Mouse (Mus musculus): ENCODE data around the gene Vmn2r29.
A peak's percentile ranks its signal among the peaks of the same experiment; 100 is the strongest.
"Not testable (repeated sequence)": the region's sequence is repeated elsewhere in the genome, so short reads cannot be mapped to it uniquely, and the experiment has no call there.

The Vmn2r29 gene

DNA sequence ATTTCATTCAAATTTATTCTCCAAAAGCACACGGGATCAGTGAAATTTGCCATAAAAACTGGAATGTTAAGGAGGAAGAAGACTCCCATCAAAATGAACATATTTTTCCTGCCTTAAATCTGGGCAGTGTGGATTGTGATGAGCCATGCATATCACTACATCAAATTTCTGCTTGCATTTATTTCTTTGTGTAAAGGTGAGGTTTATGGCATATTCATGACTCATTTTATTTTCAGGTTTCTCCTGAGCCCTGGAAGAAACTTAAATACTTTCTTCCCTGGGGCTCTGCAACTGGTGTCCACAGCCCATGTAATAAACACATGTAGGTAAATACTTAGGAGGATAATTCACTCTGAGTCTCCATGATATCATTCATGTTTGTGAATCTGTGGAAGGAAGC lies at the start of gene Vmn2r29:
TSS of gene Vmn2r29 (minus strand) at position 101 of the 400 bp plus-strand sequence.
- not testable (repeated sequence) for DNase-seq (ENCODE audit: low read depth, low spot score)

DNA sequence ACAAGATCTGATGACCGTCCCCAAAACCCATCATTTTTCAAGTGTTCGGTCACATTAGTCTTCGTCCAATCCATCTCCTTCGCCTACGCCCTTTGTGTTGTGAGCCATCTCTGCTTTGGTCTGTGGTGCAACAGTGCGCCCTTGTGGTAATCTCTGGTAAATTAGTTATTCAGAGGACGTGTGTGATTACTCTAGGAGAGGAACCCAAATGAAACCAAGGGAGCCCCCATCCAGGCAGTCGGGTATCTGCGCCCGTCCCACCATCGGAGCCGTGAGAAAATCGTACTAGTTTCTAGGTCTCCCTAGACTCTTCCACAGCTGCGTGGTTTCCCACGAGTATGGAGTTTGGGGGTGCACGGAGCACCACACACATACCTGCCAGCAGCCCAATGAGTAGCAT lies 48.5 kb upstream of the Vmn2r29 start:
- peak; percentile 66 for DNase-seq (ENCODE audit: low read depth, low spot score)

DNA sequence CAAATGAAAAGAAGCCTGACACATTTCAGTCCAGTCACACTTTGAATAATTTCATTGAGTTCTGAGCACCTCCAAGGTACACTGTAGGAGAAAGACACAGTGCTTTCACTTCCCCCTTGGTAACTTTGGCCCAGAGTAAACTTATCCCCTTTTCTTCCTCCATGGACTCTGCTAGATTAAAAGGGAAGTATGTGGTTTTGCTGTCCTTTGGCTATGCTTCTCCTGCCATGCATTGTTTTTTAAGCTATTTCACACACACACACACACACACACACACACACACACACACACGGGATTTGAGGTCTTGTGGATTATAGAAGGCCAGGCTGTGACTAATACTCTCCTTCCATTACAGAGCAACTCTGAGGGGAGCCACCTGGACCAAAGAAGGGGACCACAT lies 34.3 kb upstream of the Vmn2r29 start:
- DNase-seq (ENCODE audit: low read depth, low spot score) = no peak

DNA sequence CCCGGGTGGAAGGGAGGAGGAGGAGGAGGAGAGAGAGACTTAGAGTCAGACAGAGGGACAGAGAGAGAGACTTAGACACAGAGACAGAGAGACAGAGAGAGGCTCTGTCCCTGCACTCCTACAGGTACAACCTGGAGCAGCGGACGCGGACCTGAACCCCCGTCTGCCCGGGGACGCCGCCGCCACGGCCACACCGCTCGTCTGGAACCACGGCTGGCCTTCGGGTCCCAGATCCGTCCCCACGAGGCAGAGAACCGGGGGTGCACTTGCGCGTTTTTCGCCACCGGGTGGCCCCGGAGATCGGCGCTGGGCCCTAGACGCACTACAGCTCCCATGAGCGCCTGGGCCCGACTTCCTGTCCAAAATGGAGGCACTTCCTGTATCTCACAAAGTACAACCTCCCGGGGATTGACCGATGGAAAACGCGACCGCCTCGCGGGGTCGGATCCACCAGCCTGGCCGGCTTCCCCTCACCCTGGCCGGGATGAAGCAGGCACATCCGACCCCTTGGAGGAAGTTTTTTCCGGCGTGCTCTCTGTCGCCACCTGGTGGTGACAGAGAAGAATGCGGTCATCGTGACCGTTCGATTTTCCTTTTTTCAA lies 30.9 kb upstream of the Vmn2r29 start, which contains the start of gene Gm45844:
TSS of gene Gm45844 (minus strand) at position 324 of the 602 bp plus-strand sequence.
- DNase-seq (ENCODE audit: low read depth, low spot score) = peak; percentile 74

DNA sequence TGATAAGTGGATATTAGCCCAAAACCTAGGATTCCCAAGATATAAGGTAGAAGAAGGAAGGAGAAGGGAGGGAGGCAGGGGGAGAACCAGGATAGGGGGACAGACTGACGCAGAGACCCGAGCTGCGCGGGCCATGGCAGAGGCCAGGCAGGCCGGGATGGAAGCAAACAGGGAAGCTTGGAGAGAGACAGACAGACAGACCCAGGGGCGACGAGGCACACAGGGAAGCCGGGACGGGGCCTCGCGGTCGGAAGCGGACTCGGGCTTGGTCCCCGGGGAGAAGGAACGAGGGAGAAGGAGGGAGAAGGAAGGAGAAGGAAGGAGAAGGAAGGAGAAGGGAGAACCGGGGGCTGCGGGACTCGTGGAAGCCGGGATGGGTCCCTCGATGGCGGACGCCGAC lies 30.4 kb upstream of the Vmn2r29 start:
- DNase-seq (ENCODE audit: low read depth, low spot score) = peak; percentile 16

DNA sequence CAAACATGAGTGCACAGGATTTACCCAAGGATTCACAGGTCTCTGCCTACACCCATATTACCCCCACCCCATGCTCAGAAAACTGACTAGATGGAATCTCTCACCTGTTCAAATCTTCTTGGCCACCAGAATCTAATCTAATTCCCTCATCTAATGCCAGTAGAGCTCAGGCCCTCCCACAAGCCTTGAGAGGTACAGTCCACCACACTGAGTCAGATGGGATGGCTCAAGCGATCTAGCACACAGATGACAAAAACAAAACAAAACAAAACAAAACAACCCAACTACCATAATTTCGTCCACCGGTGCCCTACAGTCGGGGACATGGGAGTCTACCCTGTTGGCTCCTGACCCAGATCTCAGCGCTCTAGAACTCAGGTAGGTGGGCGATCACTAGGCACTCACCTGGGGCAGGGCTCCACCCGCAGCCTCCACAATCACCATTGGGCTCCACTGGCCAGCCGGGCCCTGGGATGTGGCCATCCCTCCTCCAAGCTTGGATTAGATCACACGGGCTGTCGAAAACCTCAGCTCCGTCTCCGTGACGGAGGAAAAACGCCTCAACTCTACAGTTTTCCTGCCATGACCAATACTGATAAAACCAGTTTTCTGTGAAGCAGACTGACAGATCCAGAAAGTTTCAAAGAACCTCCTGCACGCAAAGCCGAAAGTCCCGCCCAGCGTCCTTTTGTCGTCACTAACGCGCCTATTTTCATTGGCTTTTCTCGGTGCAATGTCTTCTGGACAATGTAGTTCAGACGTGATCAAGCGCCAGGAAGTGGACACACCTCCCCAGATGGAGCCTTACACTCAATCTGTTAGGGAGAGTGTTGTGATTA lies 37.6 kb downstream of the Vmn2r29 start, which contains the start of gene Zfp772:
TSS of gene Zfp772 (minus strand) at position 686 of the 839 bp plus-strand sequence.
- DNase-seq (ENCODE audit: low read depth, low spot score) = peak; percentile 21

DNA sequence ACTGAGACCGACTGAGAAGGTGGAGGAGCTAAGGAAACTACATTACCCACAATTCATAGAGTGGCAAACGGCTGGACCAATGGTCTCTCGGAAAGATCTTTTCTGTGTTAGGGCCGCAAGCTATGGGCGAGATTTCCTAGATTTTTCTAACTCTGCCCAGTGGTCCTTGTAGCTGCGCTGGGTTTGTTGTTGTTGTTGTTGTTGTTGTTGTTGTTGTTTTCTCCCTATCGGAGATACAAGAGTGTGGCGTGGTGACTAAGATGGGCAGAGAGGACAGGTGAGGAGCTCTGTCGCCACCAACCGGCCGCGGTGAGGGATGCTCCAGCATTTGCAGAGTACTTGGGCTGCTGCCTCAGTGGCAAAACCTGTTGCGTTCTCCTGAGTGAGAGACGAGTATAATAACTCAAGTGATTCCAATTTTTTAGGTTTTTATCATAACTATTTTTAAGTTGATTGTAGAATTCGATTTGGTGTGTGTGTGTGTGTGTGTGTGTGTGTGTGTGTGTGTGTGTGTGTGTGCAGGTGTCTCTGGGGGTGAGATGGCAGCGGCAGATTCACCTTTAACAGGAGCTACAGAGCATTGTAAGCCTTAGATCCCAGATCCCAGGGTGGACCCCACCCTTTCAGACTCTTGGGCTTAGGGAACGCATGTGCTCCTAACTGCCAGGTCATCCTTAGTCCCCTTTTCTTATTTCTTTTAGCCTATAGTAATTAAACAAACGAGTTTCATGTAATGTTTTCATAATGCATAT lies 58.8 kb downstream of the Vmn2r29 start:
- peak; percentile 80 for DNase-seq (ENCODE audit: low read depth, low spot score)

DNA sequence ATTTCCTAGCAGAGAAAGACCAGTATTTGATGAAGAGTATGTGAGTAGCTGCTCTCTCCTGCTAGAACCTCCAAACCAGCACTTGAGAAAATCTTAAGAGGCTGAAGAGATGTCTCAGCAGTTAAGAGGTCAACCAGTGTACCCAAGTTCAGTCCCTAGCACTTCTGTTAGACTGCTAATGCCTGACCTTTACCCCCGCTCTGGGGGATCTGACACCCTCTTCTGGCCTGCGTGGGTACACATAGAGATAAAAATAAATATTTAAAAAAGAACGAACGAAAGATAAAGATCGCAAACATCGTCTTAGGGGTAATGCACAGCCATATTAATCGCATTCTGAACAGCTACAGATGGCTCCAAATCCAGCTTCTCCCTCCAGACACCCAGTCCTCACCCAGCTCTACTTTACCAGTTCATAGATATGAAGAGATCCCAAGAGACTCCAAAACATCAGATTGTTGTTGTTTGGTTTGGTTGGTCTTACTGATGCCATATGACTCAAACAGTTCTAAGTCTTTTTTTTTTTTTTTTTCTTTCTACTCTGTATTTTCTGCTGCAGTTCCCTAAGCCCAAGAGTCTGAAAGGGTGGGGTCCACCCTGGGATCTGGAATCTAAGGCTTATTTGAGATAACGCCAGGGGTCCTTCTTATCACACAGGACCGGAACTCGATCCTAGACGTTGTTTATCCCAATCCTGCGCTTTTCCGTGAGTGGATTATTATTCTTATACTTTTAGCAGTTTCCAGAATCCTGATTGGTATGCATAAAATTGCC lies 59.5 kb downstream of the Vmn2r29 start:
- DNase-seq (ENCODE audit: low read depth, low spot score) = no peak

DNA sequence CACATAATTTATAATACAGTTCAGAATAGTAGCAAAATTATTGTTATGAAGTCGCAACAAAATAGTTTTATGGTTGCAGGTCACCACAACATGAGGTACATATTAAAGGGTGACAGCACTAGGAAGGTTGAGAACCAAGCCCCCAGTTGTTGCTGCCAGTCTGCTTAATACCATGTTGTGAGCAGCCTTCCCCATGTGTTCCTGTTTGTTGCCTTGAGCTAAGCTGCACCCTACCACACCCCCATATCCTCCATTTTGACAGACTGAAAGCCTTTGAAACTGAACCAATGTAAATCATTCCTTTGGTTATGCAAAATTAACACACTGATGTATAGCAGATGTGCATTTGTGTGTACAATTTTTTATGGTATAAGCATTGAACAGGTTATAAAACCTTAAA lies 61.2 kb downstream of the Vmn2r29 start:
- DNase-seq (ENCODE audit: low read depth, low spot score) = no peak
